Mouse (Mus musculus) CH12.LX (cell line): Measurements from ENCODE around the gene Pdzrn4. TPM values are rescaled to one million over a fixed set of nuclear protein-coding genes. Genes with fewer than 3 reads are reported as not detected.

Experiments
- DNase-seq: peaks from one replicate; pipeline ENCODE4 v3.0.0-alpha.2; 2013; ENCODE audit errors: extremely low read depth
- H3K27ac ChIP-seq: 2 replicates; pipeline ENCODE4 v1.5.1; 2012; ENCODE audit warnings: low read depth, mild to moderate bottlenecking, control low read depth, moderate library complexity; ENCODE audit not compliant: insufficient read depth
- H3K27me3 ChIP-seq: replicated peaks from 2 replicates; pipeline ENCODE3; 2012; ENCODE audit warnings: inconsistent platforms
- H3K36me3 ChIP-seq, 2 experiments: replicated peaks in 1 of 2; 2 replicates each; pipeline versions ENCODE3 to v1.6.1; 2012; ENCODE audit warnings: inconsistent platforms in 1 of 2, low read length in 1 of 2, mild to moderate bottlenecking in 1 of 2, mixed read lengths in 1 of 2, moderate library complexity in 1 of 2; ENCODE audit not compliant: control insufficient read depth in 1 of 2, insufficient read depth in 1 of 2
- H3K4me1 ChIP-seq, 2 experiments: 2 replicates each; pipeline ENCODE4 v1.6.1; 2012; ENCODE audit warnings: inconsistent platforms in 1 of 2, moderate library complexity in 1 of 2; ENCODE audit not compliant: insufficient read depth in 2 of 2, control insufficient read depth in 1 of 2
- H3K4me2 ChIP-seq: 2 replicates; pipeline ENCODE4 v1.6.1; 2012; ENCODE audit warnings: low read depth, mild to moderate bottlenecking, control low read depth; ENCODE audit not compliant: poor library complexity, insufficient read depth, severe bottlenecking
- H3K4me3 ChIP-seq, 3 experiments: fragments of 150-350 bp in 1 of 3; sonication (generic) in 1 of 3; replicated peaks in 1 of 3; 2 replicates each; pipeline versions ENCODE3 to v1.5.1; 2011 to 2012; ENCODE audit warnings: low read depth in 2 of 3, low read length in 2 of 3, mild to moderate bottlenecking in 2 of 3, moderate library complexity in 2 of 3, control low read depth in 1 of 3, improper control_type of control experiment in 1 of 3, inconsistent platforms in 1 of 3, mixed read lengths in 1 of 3; ENCODE audit not compliant: poor library complexity in 1 of 3
- H3K79me2 ChIP-seq: replicated peaks from 2 replicates; pipeline ENCODE4 v1.6.1; 2012; ENCODE audit warnings: mild to moderate bottlenecking, moderate library complexity; ENCODE audit not compliant: control insufficient read depth, poor library complexity, insufficient read depth, severe bottlenecking; ENCODE audit errors: extremely low read depth
- H3K9ac ChIP-seq: 2 replicates; pipeline ENCODE4 v1.6.1; 2012; ENCODE audit warnings: low read depth, mild to moderate bottlenecking, control low read depth, moderate library complexity; ENCODE audit not compliant: insufficient read depth
- H3K9me3 ChIP-seq: replicated peaks from 2 replicates; pipeline ENCODE3; 2012; ENCODE audit warnings: low read length, inconsistent platforms, mixed read lengths
- BHLHE40 ChIP-seq: IDR thresholded peaks from 2 replicates; pipeline ENCODE4 v1.6.1; 2011; ENCODE audit warnings: mild to moderate bottlenecking, low read depth, low read length, improper control_type of control experiment
- CHD1 ChIP-seq: IDR thresholded peaks from 2 replicates; pipeline ENCODE4 v1.6.1; 2012; ENCODE audit warnings: low read depth, low read length, improper control_type of control experiment, inconsistent platforms
- CHD2 ChIP-seq: IDR thresholded peaks from 2 replicates; pipeline ENCODE4 v1.6.1; 2011; ENCODE audit warnings: low read length, improper control_type of control experiment
- CTCF ChIP-seq, 2 experiments: IDR thresholded peaks in 1 of 2; conservative IDR thresholded peaks in 1 of 2; 2 replicates each; pipeline ENCODE4 v1.5.1; 2011 to 2012; ENCODE audit warnings: low read depth in 2 of 2, low read length in 2 of 2, improper control_type of control experiment in 1 of 2, inconsistent platforms in 1 of 2, mild to moderate bottlenecking in 1 of 2, moderate library complexity in 1 of 2
- ELF1 ChIP-seq: IDR thresholded peaks from 2 replicates; pipeline ENCODE4 v1.6.1; 2014; ENCODE audit warnings: low read depth, mild to moderate bottlenecking, inconsistent platforms, low read length, improper control_type of control experiment
- EP300 ChIP-seq: IDR thresholded peaks from 2 replicates; pipeline ENCODE4 v1.6.1; 2011; ENCODE audit warnings: low read length, improper control_type of control experiment
- ETS1 ChIP-seq: conservative IDR thresholded peaks from 2 replicates; pipeline ENCODE4 v1.6.1; 2012; ENCODE audit warnings: low read depth, mild to moderate bottlenecking, inconsistent platforms, low read length, improper control_type of control experiment, moderate library complexity
- GABPA ChIP-seq: IDR thresholded peaks from 2 replicates; pipeline ENCODE4 v1.6.1; 2012; ENCODE audit warnings: low read depth, low read length, improper control_type of control experiment, inconsistent platforms; ENCODE audit not compliant: insufficient replicate concordance
- IRF4 ChIP-seq: IDR thresholded peaks from 2 replicates; pipeline ENCODE4 v1.6.1; 2014; ENCODE audit warnings: low read depth, mild to moderate bottlenecking, inconsistent platforms, low read length, improper control_type of control experiment
- JUN ChIP-seq: IDR thresholded peaks from 2 replicates; pipeline ENCODE4 v1.6.1; 2011; ENCODE audit warnings: low read depth, mild to moderate bottlenecking, low read length, improper control_type of control experiment, moderate library complexity; ENCODE audit not compliant: insufficient read depth
- KAT2A ChIP-seq: IDR thresholded peaks from 2 replicates; pipeline ENCODE4 v1.6.1; 2012; ENCODE audit warnings: low read length, improper control_type of control experiment, inconsistent platforms; ENCODE audit not compliant: insufficient replicate concordance
- MAFK ChIP-seq: IDR thresholded peaks from 2 replicates; pipeline ENCODE4 v1.6.1; 2011; ENCODE audit warnings: low read length, improper control_type of control experiment; ENCODE audit not compliant: insufficient replicate concordance
- MAX ChIP-seq: IDR thresholded peaks from 2 replicates; pipeline ENCODE4 v1.6.1; 2011; ENCODE audit warnings: low read length, improper control_type of control experiment
- MEF2A ChIP-seq: IDR thresholded peaks from 2 replicates; pipeline ENCODE4 v1.6.1; 2014; ENCODE audit warnings: low read depth, mild to moderate bottlenecking, inconsistent platforms, low read length, improper control_type of control experiment, borderline replicate concordance
- NELFE ChIP-seq: IDR thresholded peaks from 2 replicates; pipeline ENCODE4 v1.6.1; 2011; ENCODE audit warnings: low read depth, low read length, improper control_type of control experiment
- NRF1 ChIP-seq: IDR thresholded peaks from 2 replicates; pipeline ENCODE4 v1.6.1; 2014; ENCODE audit warnings: low read depth, mild to moderate bottlenecking, inconsistent platforms, low read length, improper control_type of control experiment, moderate library complexity
- PAX5 ChIP-seq: IDR thresholded peaks from 2 replicates; pipeline ENCODE4 v1.6.1; 2012; ENCODE audit warnings: low read length, inconsistent platforms, mixed read lengths
- POLR2A ChIP-seq: IDR thresholded peaks from 2 replicates; pipeline ENCODE4 v1.6.1; 2011; ENCODE audit warnings: low read depth, mild to moderate bottlenecking, improper control_type of control experiment, low read length
- RAD21 ChIP-seq: IDR thresholded peaks from 2 replicates; pipeline ENCODE4 v1.6.1; 2011; ENCODE audit warnings: low read depth, mild to moderate bottlenecking, low read length, improper control_type of control experiment, moderate library complexity
- SIN3A ChIP-seq: IDR thresholded peaks from 2 replicates; pipeline ENCODE4 v1.6.1; 2012; ENCODE audit warnings: low read length, improper control_type of control experiment, inconsistent platforms
- SMC3 ChIP-seq: IDR thresholded peaks from 2 replicates; pipeline ENCODE4 v1.6.1; 2011; ENCODE audit warnings: low read depth, low read length, improper control_type of control experiment
- TBP ChIP-seq: conservative IDR thresholded peaks from 2 replicates; pipeline ENCODE4 v1.6.1; 2011; ENCODE audit warnings: low read depth, low read length, improper control_type of control experiment
- USF1 ChIP-seq: IDR thresholded peaks from 2 replicates; pipeline ENCODE4 v1.6.1; 2014; ENCODE audit warnings: low read depth, mild to moderate bottlenecking, inconsistent platforms, low read length, improper control_type of control experiment
- USF2 ChIP-seq: conservative IDR thresholded peaks from 2 replicates; pipeline ENCODE4 v1.6.1; 2011; ENCODE audit warnings: low read depth, low read length, improper control_type of control experiment
- ZC3H11A ChIP-seq: IDR thresholded peaks from 2 replicates; pipeline ENCODE4 v1.6.1; 2012; ENCODE audit warnings: low read depth, mild to moderate bottlenecking, inconsistent platforms, low read length, improper control_type of control experiment
- ZKSCAN1 ChIP-seq: IDR thresholded peaks from 2 replicates; pipeline ENCODE4 v1.6.1; 2012; ENCODE audit warnings: low read depth, inconsistent platforms, low read length, improper control_type of control experiment, borderline replicate concordance
- ZMIZ1 ChIP-seq: IDR thresholded peaks from 2 replicates; pipeline ENCODE4 v1.6.1; 2012; ENCODE audit warnings: low read depth, mild to moderate bottlenecking, inconsistent platforms, low read length, improper control_type of control experiment
- dilution Hi-C: fragments of 300-500 bp; cut with MboI; formaldehyde crosslinking; loops from 2 replicates; pipeline ENCODE4 v1.14.3; 2020; ENCODE audit warnings: low sequenced_read_pairs; ENCODE audit not compliant: extremely low pct_unique_long_range_greater_than_20kb, extremely low pct_ligation_motif_present
- in situ Hi-C: fragments of 300-500 bp; cut with MboI; formaldehyde crosslinking; loops from 3 replicates; pipeline ENCODE4 v1.14.3; 2019; ENCODE audit warnings: low sequenced_read_pairs, low pct_ligation_motif_present, low pct_unique_long_range_greater_than_20kb, mixed read lengths
- polyA plus RNA-seq: library from polyadenylated mRNA; unstranded; fragments of >175 nt; gene quantifications from 2 replicates; pipeline ENCODE4 v1.2.1, GENCODE M21; 2012; ENCODE audit warnings: low read depth; ENCODE audit not compliant: insufficient read length
- total RNA-seq, 2 experiments: library from RNA; depleted of rRNA; stranded (reverse); fragments of 300-350 nt in 1 of 2; fragments of >200 nt in 1 of 2; gene quantifications; 2 replicates each; pipeline ENCODE4 v1.2.3; 2012 to 2014

Pdzrn4 gene
- total and polyA plus RNA-seq, 3 experiments = not detected

GRCm38 (mm10) chr15:92398747-92399146, 2.1 kb downstream of the Pdzrn4 start:
- H3K36me3 ChIP-seq = no peaks in the 10 kb centered on the region
- H3K9ac ChIP-seq = no peak overlapping the region
- no peak for DNase-seq
- in situ Hi-C loops = no loop called here
- no peaks in the 10 kb centered on the region for H3K27me3 ChIP-seq
- H3K27ac ChIP-seq = no peak overlapping the region
- TF ChIP-seq CHD2 (no peak), MEF2A (no peak), PAX5 (no peak), EP300 (no peak), SIN3A (no peak), KAT2A (no peak), NELFE (no peak), ZC3H11A (no peak), IRF4 (no peak), MAFK (no peak), CTCF (conservative IDR thresholded peaks at IDR 0.05 in 1 of 2, IDR thresholded peaks at IDR 0.05 in 1 of 2; ENCODE audit: low read depth in 2 of 2, low read length in 2 of 2) (no peak), NRF1 (no peak), JUN (no peak), ZKSCAN1 (no peak), CHD1 (no peak), USF1 (no peak), ELF1 (no peak)
- TF ChIP-seq, all 38 proteins: peak for 0
- no peaks in the 10 kb centered on the region for H3K79me2 ChIP-seq
- H3K4me1 ChIP-seq = no peaks in the 10 kb centered on the region
- H3K4me2 ChIP-seq = no peak overlapping the region
- dilution Hi-C loops = no loop called here
- H3K4me3 ChIP-seq = no peak overlapping the region
- peaks cover 53% of the 10 kb centered on the region for H3K9me3 ChIP-seq

GRCm38 (mm10) chr15:92399278-92399677, 2.6 kb downstream of the Pdzrn4 start:
- no peak overlapping the region for H3K27ac ChIP-seq
- dilution Hi-C loops = no loop called here
- no peaks in the 10 kb centered on the region for H3K79me2 ChIP-seq
- no peak overlapping the region for H3K4me3 ChIP-seq
- no peak overlapping the region for H3K9ac ChIP-seq
- no peak for DNase-seq
- no peaks in the 10 kb centered on the region for H3K4me1 ChIP-seq
- TF ChIP-seq BHLHE40 = no peak
- TF ChIP-seq MAX = no peak
- no peak for TF ChIP-seq IRF4
- no peak for TF ChIP-seq RAD21
- TF ChIP-seq SMC3 = no peak
- TF ChIP-seq CTCF (conservative IDR thresholded peaks at IDR 0.05 in 1 of 2, IDR thresholded peaks at IDR 0.05 in 1 of 2; ENCODE audit: low read depth in 2 of 2, low read length in 2 of 2) = no peak
- no peak for TF ChIP-seq ETS1
- no peak for TF ChIP-seq NRF1
- TF ChIP-seq CHD2 = no peak
- no peak for TF ChIP-seq JUN
- TF ChIP-seq POLR2A = no peak
- no peak for TF ChIP-seq GABPA
- TF ChIP-seq ZKSCAN1 = no peak
- no peak for TF ChIP-seq NELFE
- no peak for TF ChIP-seq PAX5
- no peak for TF ChIP-seq ZC3H11A
- TF ChIP-seq USF2 = no peak
- TF ChIP-seq ZMIZ1 = no peak
- TF ChIP-seq CHD1 = no peak
- no peak for TF ChIP-seq TBP
- no peaks in the 10 kb centered on the region for H3K27me3 ChIP-seq
- H3K9me3 ChIP-seq = peaks cover 52% of the 10 kb centered on the region
- in situ Hi-C loops = no loop called here
- no peaks in the 10 kb centered on the region for H3K36me3 ChIP-seq
- H3K4me2 ChIP-seq = no peak overlapping the region
